Comparison of ENCODE assay signal across 15 mouse cellular contexts in the genomic region with DNA sequence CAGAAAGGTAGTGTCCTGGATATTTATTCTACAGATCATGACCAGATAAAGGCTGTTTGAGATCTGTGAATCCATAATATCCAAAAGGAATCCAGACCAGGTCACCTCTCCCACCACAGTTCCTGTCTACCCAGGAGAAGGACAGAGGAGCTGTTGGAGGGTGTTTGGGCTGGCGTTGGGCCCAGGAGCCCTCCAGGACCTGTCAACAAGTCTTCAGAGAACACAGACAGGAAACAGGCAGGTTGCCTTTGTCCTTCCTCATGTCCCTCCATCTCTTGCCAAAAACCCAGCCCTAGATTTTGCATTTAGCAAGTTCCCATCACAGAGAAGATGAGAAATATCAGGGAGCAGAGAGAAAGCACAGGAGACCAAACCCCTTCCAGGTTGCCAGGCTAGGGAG. TPM values are rescaled to one million over a fixed set of nuclear protein-coding genes. Genes with fewer than 3 reads are reported as not detected.
DNase-seq lines count a peak whose midpoint lies in the region; ATAC-seq and TF ChIP-seq lines count a peak whose summit lies in the region.
"Had no signal": no experiment of that assay in that cellular context is flagged by ENCODE, and none has a peak within 500 bp of the region (broad histone marks: within the 10 kb centered on the region; RNA-seq: fewer than 3 reads in every experiment).

No protein-coding gene starts in this region.

- H3K27me3 ChIP-seq in heart, postnatal 0 days (ENCODE audit: control insufficient read depth, insufficient read depth, low read length) = no peaks in the 10 kb centered on the region
- no peaks in the 10 kb centered on the region for H3K27me3 ChIP-seq in hindbrain, embryonic 11.5 days (ENCODE audit: control insufficient read depth, insufficient read depth, low read length)
- H3K27me3 ChIP-seq: forebrain, embryonic 13.5 days; midbrain, embryonic 12.5 days; neural tube, embryonic 15.5 days; Patski had no signal

- H3K9ac ChIP-seq in heart, postnatal 0 days (replicated peaks; ENCODE audit: low read depth, low read length) = no peak overlapping the region
- no peak overlapping the region for H3K9ac ChIP-seq in hindbrain, embryonic 11.5 days (ENCODE audit: low read depth, low read length)
- H3K9ac ChIP-seq: forebrain, embryonic 13.5 days; liver, postnatal 0 days; midbrain, embryonic 12.5 days; neural tube, embryonic 15.5 days had no signal

- peak; percentile 37 to 41 for DNase-seq in cerebellum, postnatal 14 days
- peak; percentile 73 for DNase-seq in heart, adult 8-10 months (ENCODE audit: low spot score)
- DNase-seq in heart, postnatal 0 days (ENCODE audit: low spot score) = peak; percentile 87
- peak; percentile 55 to 79 for DNase-seq in kidney, postnatal 25 days
- no peak for DNase-seq in hindbrain, embryonic 11.5 days (ENCODE audit: low spot score)
- no peak for DNase-seq in layer of hippocampus, adult 9-10 months (ENCODE audit: low spot score)
- DNase-seq: cerebellum, adult 9-10 months; liver, postnatal 0 days; retina, postnatal 1 day had no signal

- 13% methylated on average over 1 of the region's 1 CpGs for WGBS in heart, postnatal 0 days
- whole genome bisulfite sequencing in hindbrain, embryonic 11.5 days = 76% methylated on average over 1 of the region's 1 CpGs

- ATAC-seq in cerebellum, adult (ENCODE audit: insufficient number of reproducible peaks, low FRiP score, low TSS enrichment) = no peak
- ATAC-seq in heart, postnatal 0 days (ENCODE audit: insufficient read depth, low read depth) = peak; percentile 90
- no peak for ATAC-seq in hindbrain, embryonic 11.5 days (ENCODE audit: low FRiP score)
- ATAC-seq: forebrain, embryonic 13.5 days; liver, postnatal 0 days; Patski had no signal

- peak; percentile 94 for TF ChIP-seq EP300 in heart, postnatal 0 days (IDR thresholded peaks at IDR 0.05; ENCODE audit: low read depth)

- TF ChIP-seq CTCF in heart, postnatal 0 days (IDR thresholded peaks at IDR 0.05; ENCODE audit: low read depth) = no peak

- no peaks in the 10 kb centered on the region for H3K36me3 ChIP-seq in heart, postnatal 0 days (replicated peaks; ENCODE audit: control insufficient read depth, insufficient read depth, low read length)
- no peaks in the 10 kb centered on the region for H3K36me3 ChIP-seq in hindbrain, embryonic 11.5 days (ENCODE audit: control insufficient read depth, insufficient read depth, low read length)
- H3K36me3 ChIP-seq: midbrain, embryonic 12.5 days; neural tube, embryonic 15.5 days had no signal

- H3K9me3 ChIP-seq in heart, postnatal 0 days (replicated peaks; ENCODE audit: control insufficient read depth, low read length) = no peaks in the 10 kb centered on the region
- no peaks in the 10 kb centered on the region for H3K9me3 ChIP-seq in hindbrain, embryonic 11.5 days (ENCODE audit: control insufficient read depth, low read length)
- H3K9me3 ChIP-seq: forebrain, embryonic 13.5 days; midbrain, embryonic 12.5 days; neural tube, embryonic 15.5 days had no signal

- H3K4me2 ChIP-seq in heart, postnatal 0 days (ENCODE audit: low read depth, low read length) = no peak overlapping the region
- no peak overlapping the region for H3K4me2 ChIP-seq in hindbrain, embryonic 11.5 days (replicated peaks; ENCODE audit: low read depth, low read length)
- H3K4me2 ChIP-seq: forebrain, embryonic 13.5 days; midbrain, embryonic 12.5 days; neural tube, embryonic 15.5 days had no signal

- H3K4me3 ChIP-seq in heart, postnatal 0 days (ENCODE audit: low read depth, low read length) = no peak overlapping the region
- no peak overlapping the region for H3K4me3 ChIP-seq in hindbrain, embryonic 11.5 days (ENCODE audit: low read depth, low read length)
- H3K4me3 ChIP-seq: forebrain, embryonic 13.5 days; midbrain, embryonic 12.5 days; neural tube, embryonic 15.5 days had no signal

- H3K27ac ChIP-seq in heart, postnatal 0 days (ENCODE audit: low read depth) = peak overlapping the region; percentile 74
- H3K27ac ChIP-seq in hindbrain, embryonic 11.5 days (ENCODE audit: low read depth, low read length) = no peak overlapping the region
- H3K27ac ChIP-seq: forebrain, embryonic 13.5 days; macrophage; midbrain, embryonic 12.5 days; neural tube, embryonic 15.5 days had no signal

- peaks cover 25% of the 10 kb centered on the region for H3K4me1 ChIP-seq in heart, postnatal 0 days (ENCODE audit: control insufficient read depth, insufficient read depth)
- H3K4me1 ChIP-seq in hindbrain, embryonic 11.5 days (replicated peaks; ENCODE audit: control insufficient read depth, insufficient read depth, low read length) = no peaks in the 10 kb centered on the region

RNA-seq across cellular contexts. Expression of gene Has3, which starts 35.1 kb away (rescaled TPM):
- total RNA-seq in heart, adult 8-10 months (2022) = 1 to 10 TPM in 2 of 4 experiments, under 1 TPM in 2; 0.62 to 1.3 (median 1.0) TPM
- total RNA-seq in heart, postnatal 0 days (2014; rRNA removed; ENCODE audit: low replicate concordance) = 2.5 and 4.6 TPM in 2 replicates
- polyA plus RNA-seq in heart, postnatal 0 days (2015; fragmentation: Nextera tagmentation; extraction: Ambion mirVana) = 0.11 and 0.14 TPM in 2 replicates
- 0.29 and 0.39 TPM in 2 replicates for polyA plus RNA-seq in hindbrain, embryonic 11.5 days (2014; fragmentation: Nextera tagmentation; extraction: Ambion mirVana)

RNA-seq across cellular contexts. Expression of gene Utp4, which starts 58.5 kb away (rescaled TPM):
- 10 to 100 TPM; 20.2 to 23.0 (median 21.6) TPM for total RNA-seq in heart, adult 8-10 months (2022)
- total RNA-seq in heart, postnatal 0 days (2014; rRNA removed; ENCODE audit: low replicate concordance) = 18.9 and 30.6 TPM in 2 replicates
- polyA plus RNA-seq in heart, postnatal 0 days (2015; fragmentation: Nextera tagmentation; extraction: Ambion mirVana) = 26.0 and 29.1 TPM in 2 replicates
- 65.7 and 73.0 TPM in 2 replicates for polyA plus RNA-seq in hindbrain, embryonic 11.5 days (2014; fragmentation: Nextera tagmentation; extraction: Ambion mirVana)

Comparison
In these comparisons a context has a peak if more than half of its experiments do, and no peak if none do; other contexts are left out.
1. DNase-seq: peak in cerebellum, postnatal 14 days (2 of 2), heart, adult 8-10 months (single experiment), heart, postnatal 0 days (single experiment) and kidney, postnatal 25 days (2 of 2); none in hindbrain, embryonic 11.5 days (single experiment) and layer of hippocampus, adult 9-10 months (single experiment).